Mouse (Mus musculus) adrenal gland, postnatal 25 days (tissue): ENCODE measurements around the gene Dnajc27. TPM values are rescaled to one million over a fixed set of nuclear protein-coding genes. Genes with fewer than 3 reads are reported as not detected.
A peak's percentile ranks its signal among the peaks of the same experiment; 100 is the strongest.

Experiments
- DNase-seq: peaks from one replicate; pipeline ENCODE4 v3.0.0; 2021; ENCODE audit warnings: mixed read lengths
- long read RNA-seq: library from polyadenylated mRNA; stranded (forward); transcript quantifications from one replicate; pipeline ENCODE4 v2.0.0, GENCODE M21; 2021
- total RNA-seq: library from RNA; stranded (reverse); gene quantifications from 2 replicates; pipeline ENCODE4 v1.2.3, GENCODE M21; 2021

Dnajc27 gene
- 4.1 and 4.7 TPM in 2 replicates for total RNA-seq
- long read RNA-seq, full-length matches to known transcripts, result 1 of 3 reads
- long read RNA-seq, partial matches to known transcripts, result 0 of 3 reads
- long read RNA-seq, other reads (novel, unspliced or antisense), result 2 of 3 reads

DNA sequence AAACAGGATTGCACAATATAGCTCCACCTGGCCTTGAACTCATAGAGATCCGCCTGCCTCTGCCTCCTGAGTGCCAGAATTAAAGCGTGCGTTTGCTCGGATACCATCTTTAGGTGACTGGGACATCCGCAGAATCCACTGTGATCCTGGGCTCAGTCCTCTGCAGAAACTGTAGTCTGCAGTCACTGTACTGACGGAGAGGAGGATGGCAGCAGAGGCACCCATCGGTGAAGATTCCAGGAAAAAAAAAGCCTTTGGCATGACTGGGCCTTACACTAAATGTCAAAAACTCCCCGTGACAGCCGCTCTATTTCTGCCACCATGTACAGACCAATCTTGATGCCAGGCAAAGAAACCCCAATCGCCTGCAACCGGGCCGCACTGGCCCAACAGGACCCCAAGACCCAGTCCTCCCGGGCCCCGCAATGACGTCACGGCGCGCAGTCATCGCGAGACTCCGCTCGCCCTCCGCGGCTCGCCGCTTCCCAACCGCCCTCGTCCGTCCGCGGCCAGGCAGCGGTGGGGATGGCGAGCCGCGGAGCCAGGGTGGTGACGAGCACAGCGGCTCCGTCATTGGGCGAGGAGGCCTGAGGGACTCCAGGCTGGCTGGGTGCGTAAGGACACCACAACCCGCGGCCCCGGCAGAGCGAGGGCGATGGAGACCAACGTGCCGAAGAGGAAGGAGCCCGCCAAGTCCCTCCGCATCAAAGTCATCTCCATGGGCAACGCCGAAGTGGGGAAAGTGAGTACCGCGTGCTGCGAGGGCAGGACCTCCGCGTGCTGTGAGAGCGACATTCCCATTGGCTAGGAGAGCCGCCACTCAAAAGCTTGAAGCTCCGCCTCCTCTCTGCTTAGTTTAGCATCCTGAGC is at the start of gene Dnajc27:
Gene Dnajc27, plus strand, starts transcription at position 452 of the 870 bp plus-strand sequence.
- peak; percentile 94 for DNase-seq

DNA sequence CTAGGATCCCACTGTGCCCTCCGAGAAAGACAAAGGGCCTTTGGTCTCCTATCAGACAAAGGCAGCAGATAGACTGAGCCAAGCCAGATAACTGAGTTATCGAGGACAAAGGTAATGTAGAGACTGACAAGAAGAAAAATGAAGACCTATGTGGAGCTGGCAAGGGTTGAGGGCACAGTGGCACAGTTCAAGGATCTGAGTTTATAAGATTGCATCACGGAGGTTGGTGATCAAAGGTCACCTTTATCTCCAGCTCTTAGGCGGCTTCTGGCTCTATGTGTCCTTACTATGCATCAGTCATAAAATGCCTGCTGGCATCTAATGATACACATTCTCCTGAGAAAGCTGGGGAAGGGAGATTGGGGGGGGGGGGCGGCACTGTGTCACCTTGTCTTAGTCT is 46.2 kb upstream of the Dnajc27 start:
- DNase-seq, result no peak

DNA sequence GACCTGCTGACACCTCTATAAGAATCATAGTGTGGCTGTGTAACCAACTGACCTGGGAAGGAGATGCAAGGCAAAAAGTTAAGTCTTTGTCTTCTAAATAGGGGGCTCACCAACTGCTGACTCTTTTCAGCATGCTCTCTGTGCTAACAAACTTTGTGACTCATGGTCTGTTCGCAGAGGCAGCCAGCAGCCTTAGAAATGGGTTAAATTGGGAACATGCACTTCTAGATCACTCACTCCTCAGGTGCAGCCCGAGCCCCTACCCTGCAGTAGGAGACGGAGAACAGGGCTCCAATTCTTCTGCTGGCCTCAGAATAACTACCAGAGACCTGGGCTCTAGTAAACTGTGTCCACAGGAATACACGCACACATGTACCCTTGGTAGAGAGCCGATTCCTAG is 44.9 kb upstream of the Dnajc27 start:
- DNase-seq, result no peak

DNA sequence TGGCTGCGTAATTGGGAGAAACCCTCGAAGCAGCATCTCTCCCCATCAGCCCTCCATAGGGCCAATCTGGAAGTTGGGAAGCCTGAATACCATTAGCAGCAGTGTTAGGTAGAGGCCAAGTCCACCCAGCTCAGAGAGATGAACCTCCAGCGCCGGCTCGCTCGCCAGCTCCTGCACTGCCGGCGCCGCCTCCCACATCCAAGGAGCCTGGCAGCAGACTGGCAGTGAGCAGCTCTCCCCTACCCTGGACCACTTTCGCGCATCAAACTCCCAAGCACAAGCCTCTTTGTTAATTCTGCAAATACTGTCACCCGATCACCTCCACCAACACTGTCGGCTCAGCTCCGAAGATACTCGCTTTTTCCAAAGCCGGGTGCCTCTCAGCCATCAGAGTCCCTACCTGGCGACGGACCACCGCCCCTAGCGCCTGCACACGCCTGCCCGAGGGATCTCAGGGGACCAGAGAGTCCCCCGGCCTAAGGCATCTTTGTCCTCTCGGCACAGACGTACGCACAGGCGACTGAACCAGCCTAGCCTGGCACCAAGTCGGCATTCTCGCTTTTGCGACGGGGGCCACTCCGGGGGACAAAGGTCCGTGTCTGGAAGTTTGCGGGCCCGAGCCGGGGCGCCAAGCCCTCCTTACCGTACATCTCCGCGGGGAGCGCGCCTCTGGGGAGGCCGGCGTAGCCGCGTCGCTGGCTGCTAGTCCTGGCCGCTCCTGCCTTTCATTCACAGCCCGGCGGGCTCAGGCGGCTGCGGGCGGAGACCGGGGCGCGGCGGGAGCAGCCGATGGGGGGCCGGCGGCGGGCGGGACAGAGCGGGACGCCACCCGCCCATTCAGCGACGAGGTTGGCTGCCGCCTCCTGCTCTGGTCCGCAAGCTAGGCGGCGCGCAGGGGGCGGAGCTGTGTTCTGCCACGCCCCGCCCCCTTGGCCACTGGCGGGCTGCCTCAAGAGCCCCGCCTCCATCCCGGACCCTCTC is 44.0 kb upstream of the Dnajc27 start, which contains the start of gene Efr3b:
Gene Efr3b, minus strand, starts transcription at position 855 of the 981 bp plus-strand sequence.
- DNase-seq, result peak; percentile 86

GRCm38 (mm10) chr12:4039046-4039445 is 43.3 kb upstream of the Dnajc27 start:
- no peak for DNase-seq

DNA sequence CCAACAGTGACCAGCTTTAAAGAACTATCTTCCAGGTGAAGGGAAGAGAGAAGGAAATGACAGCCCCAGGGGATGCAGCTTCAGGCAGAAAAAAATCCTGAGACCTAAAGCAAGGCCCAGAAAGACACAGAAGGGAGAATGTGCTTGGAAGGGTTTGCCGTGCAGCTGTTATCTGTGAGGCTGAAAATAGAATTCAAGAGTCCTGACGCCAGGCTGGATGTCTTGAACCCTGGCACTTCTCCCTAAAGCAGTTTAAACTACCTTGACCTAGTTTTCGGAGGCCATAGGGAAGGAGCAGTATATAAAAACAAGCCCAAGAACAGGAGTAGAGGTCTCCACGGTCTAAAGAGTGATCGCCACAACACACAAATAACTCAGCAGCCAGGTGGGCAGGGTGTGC is 40.0 kb upstream of the Dnajc27 start:
- no peak for DNase-seq

DNA sequence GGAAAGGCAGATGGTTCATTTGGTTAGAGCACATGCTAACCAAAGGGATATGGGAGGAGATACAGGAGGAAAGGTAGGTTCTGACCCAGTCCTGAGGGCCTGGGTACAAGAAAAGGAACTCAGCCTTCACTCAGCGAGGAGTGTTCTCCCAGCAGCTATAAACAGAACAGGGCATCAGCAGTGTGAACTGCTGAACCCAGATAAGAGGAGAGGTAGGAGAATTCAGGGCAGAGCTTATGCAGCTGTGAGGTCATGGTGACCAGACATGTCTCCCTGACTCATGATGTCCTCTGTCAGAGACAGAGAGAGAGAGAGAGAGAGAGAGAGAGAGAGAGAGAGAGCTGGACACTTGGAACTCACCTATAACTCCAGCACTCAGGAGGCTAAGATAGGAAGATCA is 36.4 kb upstream of the Dnajc27 start:
- no peak for DNase-seq

DNA sequence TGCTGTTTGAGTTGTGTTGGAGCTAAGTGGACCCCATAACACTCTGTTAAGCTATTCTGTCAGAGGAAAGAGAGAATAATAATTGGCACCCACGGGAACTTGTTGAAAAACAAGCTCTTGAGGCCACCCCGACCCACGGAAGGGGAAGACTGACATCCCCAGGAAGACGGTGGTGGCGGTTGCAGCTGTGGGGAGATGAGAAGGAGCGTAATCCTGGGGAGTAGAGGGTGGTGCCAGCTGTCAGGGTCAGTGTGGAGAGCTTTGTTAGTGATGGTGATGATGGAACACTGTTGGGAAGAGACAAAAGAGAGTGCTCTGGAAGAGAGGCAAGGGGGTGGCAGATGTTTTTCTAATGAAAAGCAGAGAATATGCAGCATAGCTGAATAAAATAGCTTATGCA is 34.4 kb upstream of the Dnajc27 start:
- DNase-seq, result no peak

GRCm38 (mm10) chr12:4050861-4051425 is 31.4 kb upstream of the Dnajc27 start:
- no peak for DNase-seq

DNA sequence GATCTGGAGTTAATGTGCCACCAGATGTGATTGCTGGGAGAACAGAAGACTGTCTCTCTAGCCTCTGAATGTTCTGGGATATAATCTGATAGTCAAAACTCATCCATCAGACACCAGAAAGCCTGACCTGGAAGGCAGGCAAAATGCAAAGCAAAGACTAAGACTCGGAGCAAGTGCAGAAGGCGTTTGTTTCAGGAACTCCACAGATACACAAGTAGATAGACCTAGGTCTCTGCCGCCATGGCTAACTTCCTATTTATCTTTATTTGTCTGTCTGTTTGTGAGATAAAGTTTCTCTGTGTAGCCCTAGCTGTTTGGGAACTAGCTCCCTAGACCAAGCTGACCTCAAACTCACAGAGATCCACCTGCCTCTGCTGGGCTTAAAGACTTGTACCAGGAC is 28.7 kb upstream of the Dnajc27 start:
- DNase-seq, result no peak

GRCm38 (mm10) chr12:4054845-4055244 is 27.5 kb upstream of the Dnajc27 start:
- DNase-seq, result no peak

GRCm38 (mm10) chr12:4058321-4058720 is 24.1 kb upstream of the Dnajc27 start:
- DNase-seq, result no peak

- no peak for DNase-seq
These were observed 22.7 kb upstream of the Dnajc27 start for GRCm38 (mm10) chr12:4059683-4060082.

- DNase-seq, result no peak
These were observed 16.9 kb upstream of the Dnajc27 start for GRCm38 (mm10) chr12:4065498-4065897.

GRCm38 (mm10) chr12:4065944-4066343 is 16.4 kb upstream of the Dnajc27 start:
- DNase-seq, result no peak

DNA sequence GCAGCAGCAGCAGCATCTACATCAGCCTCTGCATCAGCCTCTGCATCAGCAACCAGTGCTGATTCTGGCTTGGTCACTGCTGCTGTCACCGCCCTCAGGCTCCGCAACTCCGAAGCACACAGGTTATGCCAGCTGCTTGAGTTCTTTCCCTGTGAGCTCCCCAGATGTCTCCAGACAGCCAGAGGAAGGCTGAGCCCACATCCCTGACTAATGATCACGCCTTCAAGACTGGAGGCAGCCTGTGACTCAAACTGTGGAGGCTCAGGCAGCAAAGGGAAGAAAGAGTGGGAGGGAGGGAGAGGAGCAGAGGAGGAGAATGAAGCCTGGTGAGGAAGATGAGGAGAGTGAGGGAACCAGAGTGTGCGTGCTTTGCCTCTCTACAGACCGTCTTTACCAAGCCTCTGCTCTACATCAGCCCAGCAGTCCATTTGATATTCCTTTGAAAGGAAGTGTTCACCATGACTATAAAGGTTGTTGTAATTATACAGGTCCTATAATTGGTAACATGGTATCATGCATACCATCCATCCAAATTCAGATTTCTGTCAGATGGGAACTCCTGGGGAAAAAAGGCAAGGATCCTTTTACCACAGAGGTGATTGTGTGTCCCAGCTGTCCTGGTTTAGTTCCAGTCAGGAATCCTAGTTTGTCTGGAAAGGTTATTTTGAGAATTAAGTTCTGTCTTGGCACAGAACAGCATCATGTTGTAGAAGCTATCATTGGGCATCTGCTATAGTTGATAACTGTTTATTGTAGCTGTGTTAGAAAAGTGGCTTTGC is 15.5 kb upstream of the Dnajc27 start:
- DNase-seq, result no peak

DNA sequence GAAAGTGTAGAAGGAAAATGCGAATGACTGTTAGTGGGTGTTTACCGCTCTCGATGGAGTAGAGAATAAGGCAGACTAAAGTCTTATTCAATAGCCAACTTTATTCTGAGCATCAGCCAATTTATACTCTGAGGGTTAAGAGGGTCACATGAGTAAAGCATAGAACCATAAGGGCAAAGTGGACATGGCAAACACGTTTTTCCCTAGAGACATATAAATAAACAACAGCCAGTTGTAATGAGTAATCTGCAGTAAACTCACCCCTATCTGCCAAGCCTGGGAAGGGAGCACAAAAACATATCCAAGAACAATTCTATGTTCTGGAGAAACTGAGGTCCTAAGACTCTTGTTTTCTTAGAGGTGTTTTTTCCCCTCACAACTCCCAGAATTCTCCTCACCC is 13.8 kb upstream of the Dnajc27 start:
- DNase-seq, result no peak

- DNase-seq, result no peak
These were observed 10.7 kb upstream of the Dnajc27 start for GRCm38 (mm10) chr12:4071671-4072070.

GRCm38 (mm10) chr12:4075407-4075806 is 7.0 kb upstream of the Dnajc27 start:
- DNase-seq, result no peak

GRCm38 (mm10) chr12:4076383-4076782 is 6.0 kb upstream of the Dnajc27 start:
- no peak for DNase-seq

- no peak for DNase-seq
These were observed 4.3 kb upstream of the Dnajc27 start for GRCm38 (mm10) chr12:4078069-4078468.

DNA sequence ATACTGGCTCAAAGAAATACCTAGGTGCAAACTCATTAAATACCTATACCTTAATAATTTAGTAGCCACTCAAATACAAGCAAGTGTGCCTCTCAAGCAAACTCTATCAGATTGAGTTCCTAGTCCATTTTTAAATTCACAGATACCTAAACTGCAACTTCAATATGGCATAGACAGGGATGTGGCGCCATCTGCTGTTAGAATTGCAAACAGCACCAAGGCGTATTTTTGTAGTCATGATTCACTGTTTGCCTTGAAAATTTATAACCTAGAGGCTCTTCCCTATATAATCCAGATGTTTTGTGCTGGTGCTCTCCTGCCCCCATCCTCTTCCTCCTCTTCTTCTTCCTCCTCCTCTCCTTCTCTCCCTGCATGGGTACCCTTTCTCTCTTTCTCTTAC is 2.1 kb upstream of the Dnajc27 start:
- DNase-seq, result peak; percentile 75
